Mouse (Mus musculus) thymus, adult 2 months (tissue): Measurements from ENCODE around the gene Aip.

Experiments used
- CTCF ChIP-seq: fragments of 200-500 bp; IDR thresholded peaks from 2 replicates; pipeline ENCODE4 v1.5.1; 2012; ENCODE audit warnings: mild to moderate bottlenecking, control low read depth, low read length, moderate library complexity, borderline replicate concordance; ENCODE audit not compliant: control insufficient read depth, poor library complexity, insufficient read depth; ENCODE audit errors: extremely low read depth
- POLR2A ChIP-seq: fragments of 200-500 bp; IDR thresholded peaks from 2 replicates; pipeline ENCODE4 v1.6.1; 2012; ENCODE audit warnings: mild to moderate bottlenecking, low read length, control low read depth, moderate library complexity; ENCODE audit not compliant: control insufficient read depth, poor library complexity, insufficient read depth; ENCODE audit errors: extremely low read depth

GRCm38 (mm10) chr19:4142416-4143173, 16.9 kb upstream of the Aip start:
- no peak for TF ChIP-seq CTCF
- TF ChIP-seq POLR2A, result no peak
